Mouse (Mus musculus) thymus, postnatal 10 days (tissue): ENCODE measurements around the gene Tekt3.

Experiments used
- DNase-seq, 2 experiments: peaks; one replicate each; pipeline ENCODE4 v3.0.0; 2021; ENCODE audit warnings: low spot score in 2 of 2

Tekt3 gene

GRCm38 (mm10) chr11:63061446-63061845 lies at the start of gene Tekt3:
Tekt3 (plus strand) TSS chr11:63061654.
- DNase-seq = no peak

- no peak for DNase-seq
These were observed 43.9 kb upstream of the Tekt3 start for GRCm38 (mm10) chr11:63017327-63018082.

DNA sequence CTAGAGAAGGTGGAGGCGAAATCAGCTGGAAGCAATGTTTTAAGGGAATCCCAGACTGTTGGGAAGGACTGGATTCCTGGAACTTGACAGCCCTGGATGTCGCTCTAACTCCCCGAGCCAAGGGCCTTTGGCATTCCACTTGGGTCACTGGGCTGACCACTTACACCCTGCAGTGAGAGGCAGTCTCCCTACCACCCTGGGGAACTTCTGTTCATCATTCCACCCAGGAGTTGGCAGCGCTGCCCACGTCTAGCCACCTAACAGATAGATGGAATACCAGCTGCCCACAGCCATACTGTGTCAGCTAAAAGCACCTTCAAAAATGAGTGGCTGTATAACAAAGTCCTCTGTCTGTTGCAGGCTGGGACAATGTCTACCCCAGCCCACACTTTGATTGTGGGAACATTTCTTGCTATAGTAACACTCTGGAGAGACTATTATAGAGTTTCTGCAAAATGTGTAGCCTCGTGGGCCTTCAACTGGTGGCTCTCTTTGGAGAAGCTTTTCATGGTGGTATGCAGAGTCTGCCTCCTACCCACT lies 43.3 kb upstream of the Tekt3 start:
- DNase-seq = no peak

DNA sequence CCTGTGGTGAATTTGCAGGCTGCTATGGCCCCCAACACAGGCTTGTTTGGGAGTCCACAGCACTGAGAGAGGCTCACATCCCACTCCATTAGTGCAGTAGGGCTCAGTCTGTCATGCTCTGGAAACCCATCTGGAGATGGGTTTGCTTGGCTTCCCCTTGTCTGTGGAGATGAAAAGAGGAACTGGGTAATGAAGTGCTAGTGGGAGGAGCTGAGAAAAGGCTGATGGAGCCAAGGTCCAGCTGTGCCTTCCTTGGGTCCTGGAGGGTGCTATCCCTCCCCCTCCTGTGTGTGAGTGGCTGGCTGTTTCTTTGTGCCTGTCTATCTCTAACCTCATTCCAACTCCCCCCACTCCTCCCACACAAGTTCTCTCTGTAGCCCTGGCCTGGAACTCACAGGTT lies 40.8 kb upstream of the Tekt3 start:
- no peak for DNase-seq

- DNase-seq = no peak
These were observed 40.2 kb upstream of the Tekt3 start for GRCm38 (mm10) chr11:63021141-63021806.

DNA sequence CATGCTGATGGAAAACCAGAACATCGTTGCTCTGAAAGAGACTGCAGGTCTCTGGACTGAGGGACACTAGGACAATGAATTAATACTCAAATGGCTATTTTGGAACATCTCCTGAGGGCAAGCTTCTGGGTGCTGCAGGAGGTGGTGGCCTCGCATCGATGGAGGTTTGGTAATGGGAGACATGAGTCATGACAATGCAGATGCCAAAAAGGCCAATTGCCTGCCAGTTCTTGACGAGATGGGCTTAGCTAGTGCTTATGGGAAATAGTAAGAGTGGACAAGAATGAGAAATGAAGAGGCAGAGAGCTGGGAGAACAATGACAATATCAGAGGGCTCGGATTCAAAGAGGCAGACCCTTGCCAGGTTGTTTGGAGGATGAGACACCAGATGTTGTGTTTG lies 38.0 kb upstream of the Tekt3 start:
- DNase-seq = no peak

DNA sequence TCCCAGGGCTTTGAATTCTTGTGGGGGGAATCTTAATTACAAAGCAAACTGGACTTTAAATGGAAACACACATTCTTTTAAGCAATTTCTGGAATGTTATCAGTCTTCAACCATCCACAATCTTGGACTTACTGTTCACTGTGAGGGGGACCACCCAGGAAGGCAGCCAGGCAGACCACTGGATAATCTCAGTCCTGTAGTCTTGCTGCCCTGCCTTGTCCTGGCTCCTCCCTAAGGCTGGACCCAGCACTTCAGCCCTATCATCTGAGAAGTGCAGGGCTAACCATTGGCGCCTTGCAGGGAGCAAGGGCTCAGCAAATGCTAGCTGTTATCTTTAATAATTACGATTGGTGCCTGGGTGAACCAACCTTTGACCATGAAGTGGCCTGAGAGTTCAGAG lies 37.3 kb upstream of the Tekt3 start:
- DNase-seq = no peak

GRCm38 (mm10) chr11:63025476-63025875 lies 36.0 kb upstream of the Tekt3 start:
- DNase-seq = no peak

- DNase-seq = no peak
These were observed 34.8 kb upstream of the Tekt3 start for GRCm38 (mm10) chr11:63026651-63027141.

DNA sequence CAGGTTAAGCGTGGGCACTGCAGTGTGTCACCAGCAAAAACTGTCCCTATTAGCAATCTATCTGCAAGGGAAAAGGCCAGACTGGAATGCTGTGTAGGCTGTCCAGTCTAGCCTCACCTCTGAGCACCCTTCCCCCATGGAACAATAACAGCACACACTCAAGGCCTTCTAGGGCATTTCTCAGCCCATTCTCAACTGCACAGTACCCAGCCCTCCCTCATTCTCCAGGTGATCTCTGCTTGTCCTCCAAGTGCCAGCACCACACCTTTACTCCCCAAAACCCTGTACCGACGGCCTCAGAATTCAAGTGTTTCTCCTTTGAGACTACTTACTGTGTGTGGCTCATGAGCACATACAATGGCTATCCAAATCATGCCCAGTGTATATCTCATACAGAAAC lies 33.3 kb upstream of the Tekt3 start:
- no peak for DNase-seq

DNA sequence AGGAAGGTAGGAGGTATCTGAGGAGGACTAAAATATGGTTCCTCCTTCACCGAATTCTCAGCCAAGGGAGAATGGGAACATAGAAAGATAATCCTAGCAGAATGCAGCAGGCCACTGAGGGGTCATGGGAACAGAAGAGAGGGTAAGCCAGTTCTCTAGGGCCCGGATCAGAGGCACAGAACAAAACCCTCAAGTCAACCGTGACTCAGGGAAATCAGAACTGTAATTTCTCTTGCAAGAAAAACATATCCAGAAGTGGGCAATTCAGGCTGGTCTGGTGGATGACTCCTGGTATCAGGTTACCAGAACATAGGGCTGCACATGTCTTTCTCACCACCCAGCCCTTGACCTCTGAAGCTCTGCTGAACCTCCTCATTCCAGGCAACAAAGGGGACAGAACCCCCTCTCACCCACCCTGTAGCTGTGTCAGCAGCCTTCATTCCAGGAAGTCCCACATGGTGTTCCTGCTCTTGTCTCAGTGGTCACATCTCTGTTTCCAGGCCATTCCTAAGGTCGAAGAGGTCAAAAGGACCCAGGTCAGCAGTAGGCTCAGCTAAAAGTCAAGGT lies 32.2 kb upstream of the Tekt3 start:
- DNase-seq = no peak

- DNase-seq = no peak
These were observed 31.7 kb upstream of the Tekt3 start for GRCm38 (mm10) chr11:63029721-63030120.

DNA sequence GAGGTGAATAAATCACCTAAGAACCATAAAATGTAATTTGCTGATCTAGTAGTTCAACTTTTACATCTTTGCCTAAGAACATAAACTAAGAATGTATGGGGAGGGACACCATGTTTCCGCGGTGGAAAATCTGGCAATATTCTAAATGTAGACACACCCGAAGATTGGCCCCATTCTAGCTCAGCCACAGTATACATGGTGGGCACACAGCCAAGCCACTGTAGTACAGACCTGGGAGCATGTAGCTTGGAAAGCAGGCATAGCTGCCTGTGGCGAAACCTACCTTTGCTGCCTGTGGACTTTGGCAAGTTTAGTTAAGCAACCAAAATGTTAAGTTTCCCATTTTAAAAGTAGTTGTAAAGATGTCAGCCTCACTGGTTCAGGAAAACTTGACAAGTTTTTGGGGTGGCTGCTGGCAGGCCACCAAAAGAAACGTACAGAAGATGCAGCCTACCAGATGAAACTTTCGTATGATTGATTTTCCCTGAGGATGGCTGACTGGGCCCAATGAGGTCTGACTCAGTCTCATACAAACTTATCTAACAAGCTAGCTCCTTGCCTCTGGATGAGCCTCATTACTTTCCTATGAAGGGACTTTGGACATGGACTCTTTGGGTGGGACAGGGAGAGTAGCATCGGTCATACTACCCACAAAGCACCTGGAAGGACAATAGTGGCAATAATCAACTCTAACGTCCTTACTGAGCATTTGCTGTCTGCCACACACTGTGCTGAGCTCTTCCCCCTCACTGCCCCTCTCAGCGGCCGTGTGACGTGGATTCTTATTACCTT lies 25.8 kb upstream of the Tekt3 start:
- no peak for DNase-seq

DNA sequence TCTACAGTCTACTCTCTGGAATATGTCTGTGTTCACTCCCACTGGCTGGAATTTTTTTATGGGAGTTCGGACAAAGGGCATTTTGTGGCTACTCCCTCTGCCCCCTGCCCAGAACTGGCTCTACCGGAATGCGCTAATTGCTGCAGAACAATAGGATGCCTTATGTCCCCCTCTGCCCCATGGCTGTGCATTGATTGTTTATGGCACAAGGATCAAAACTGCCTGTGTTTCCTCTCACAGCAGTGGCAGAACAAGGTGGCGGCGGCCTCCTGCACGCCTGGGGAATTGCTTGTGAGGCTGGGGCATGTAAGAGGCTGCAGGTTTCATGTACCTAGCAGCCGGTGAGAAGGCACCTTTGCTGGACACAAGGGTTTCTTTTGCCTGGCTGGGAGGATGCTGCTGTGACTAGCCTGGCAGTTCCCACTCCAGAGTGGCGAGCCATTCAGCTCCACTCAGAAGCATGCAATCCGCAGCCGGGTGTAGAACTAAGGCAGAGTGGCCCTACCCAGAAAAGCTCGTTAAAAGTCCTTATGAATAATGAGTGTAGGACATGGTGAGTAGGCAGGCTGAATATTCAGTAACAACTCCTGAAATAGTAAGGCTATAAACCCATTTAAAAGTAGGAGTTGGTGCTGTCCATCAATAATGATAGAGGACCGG lies 21.3 kb upstream of the Tekt3 start:
- no peak for DNase-seq

- DNase-seq = no peak
These were observed 15.7 kb upstream of the Tekt3 start for GRCm38 (mm10) chr11:63045771-63046170.

DNA sequence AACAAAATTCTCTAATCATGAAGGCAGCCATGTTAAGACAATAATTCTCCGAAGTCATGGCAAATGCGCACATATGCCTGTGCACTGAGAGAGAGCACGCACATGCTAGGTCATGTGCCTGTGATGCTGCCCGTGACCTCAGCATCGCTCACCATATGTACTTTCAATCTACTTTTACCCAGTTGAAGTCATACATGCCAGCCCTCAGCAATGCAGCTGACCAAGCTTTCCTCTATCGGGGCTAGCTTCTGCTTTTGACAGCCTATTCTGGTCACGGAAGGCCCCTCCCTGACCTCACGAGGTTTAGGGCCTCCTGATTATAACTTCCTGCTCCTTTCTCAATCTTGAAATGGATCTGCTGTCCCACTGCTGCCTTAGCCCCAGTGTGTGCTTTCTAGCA lies 15.1 kb upstream of the Tekt3 start:
- no peak for DNase-seq

DNA sequence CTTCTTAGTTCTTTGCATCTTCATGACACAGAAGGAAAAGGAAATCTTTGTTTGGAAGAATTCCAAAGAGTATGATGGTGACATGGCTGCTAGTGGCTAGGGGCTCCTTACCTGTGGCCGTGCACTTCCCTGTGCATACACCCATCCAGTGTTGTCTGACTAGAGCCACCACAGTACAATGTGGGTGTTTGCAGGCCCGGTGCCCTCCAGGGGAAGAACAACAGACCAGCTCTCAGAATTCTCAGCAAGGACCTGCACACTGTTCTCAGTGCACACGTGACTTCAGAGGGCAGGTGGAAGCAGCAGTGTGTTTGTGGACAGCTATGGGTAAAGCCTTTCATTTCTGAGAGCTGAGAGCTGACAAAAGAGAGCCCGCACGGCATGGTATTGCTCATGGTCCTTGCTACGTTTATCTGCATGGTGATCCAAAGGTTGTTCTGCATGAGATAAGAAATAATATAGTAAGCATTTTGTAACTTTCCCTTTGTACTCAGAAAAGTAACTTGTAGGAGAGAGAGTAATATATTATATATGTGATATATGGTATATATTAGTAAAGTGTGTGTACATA lies 11.0 kb upstream of the Tekt3 start:
- DNase-seq = no peak

DNA sequence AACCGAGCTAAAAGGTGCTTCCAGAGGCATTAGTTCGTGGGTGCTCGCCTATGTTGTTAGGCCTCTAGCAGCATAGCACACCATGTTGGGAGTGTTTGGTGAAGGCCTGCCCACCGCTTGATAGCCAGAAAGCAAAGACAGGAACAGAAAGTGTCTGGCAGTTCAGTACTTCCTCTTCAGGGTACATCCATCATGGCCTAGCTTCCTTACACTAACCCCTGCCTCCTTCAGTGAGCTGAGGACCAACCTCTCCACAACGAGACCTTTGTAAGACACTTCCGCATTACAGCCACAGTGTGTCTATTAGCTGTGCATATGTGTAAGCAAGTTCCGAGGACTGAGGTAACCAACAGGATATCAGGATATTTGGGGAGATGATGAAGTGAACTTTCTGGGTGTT lies 10.4 kb upstream of the Tekt3 start:
- no peak for DNase-seq

GRCm38 (mm10) chr11:63051996-63052395 lies 9.5 kb upstream of the Tekt3 start:
- DNase-seq = no peak

- DNase-seq = no peak
These were observed 5.9 kb upstream of the Tekt3 start for GRCm38 (mm10) chr11:63055596-63055995.

- DNase-seq = no peak
These were observed 3.0 kb upstream of the Tekt3 start for GRCm38 (mm10) chr11:63058375-63058952.
